Mouse (Mus musculus) fibroblast of lung, adult 2 months (primary cell): Measurements from ENCODE around the gene Nrm.

Experiments used
- DNase-seq: peaks from one replicate; pipeline ENCODE4 v3.0.0-alpha.2; 2011; ENCODE audit warnings: low read depth

The Nrm gene

DNA sequence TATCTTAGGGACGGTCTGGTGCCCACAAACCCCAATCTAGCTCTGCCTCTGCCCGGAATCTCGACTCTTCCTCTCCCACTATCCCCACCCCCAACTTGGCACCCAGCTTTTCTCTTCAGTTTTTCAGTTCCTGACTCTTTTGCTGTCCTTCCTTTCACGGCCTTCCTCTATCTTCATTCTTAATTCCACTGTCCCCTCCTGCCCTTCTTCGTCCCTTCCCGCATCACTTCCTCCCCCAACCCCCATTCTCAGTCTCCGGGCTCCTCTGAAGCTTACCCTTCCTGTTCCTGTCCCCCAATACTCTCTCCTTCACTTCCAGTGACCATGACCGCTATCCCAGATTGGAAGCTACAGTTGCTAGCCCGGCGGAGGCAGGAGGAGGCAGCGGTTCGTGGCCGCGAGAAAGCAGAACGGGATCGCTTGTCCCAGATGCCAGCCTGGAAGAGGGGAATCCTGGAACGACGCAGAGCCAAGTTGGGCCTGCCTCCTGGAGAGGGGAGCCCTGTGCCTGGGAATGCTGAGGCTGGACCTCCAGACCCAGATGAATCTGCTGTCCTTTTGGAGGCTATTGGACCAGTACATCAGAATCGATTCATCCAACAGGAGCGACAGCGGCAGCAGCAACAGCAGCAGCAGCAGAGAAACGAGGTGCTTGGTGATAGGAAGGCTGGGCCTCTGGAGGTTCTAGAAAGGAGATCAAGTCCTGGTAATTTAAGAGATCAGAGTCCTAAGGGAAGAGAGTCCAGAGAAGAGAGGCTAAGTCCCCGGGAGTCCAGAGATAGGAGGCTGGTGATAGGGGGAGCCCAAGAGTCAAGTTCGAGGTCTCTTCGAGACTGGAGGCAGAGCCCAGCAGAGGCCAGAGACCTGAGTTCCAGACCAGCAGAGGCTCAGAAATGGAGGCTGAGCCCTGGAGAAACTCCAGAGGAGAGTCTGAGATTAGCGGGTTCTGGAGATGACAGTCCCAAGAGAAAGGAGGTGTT, 6.1 kb downstream of the Nrm start:
- DNase-seq, result no peak

DNA sequence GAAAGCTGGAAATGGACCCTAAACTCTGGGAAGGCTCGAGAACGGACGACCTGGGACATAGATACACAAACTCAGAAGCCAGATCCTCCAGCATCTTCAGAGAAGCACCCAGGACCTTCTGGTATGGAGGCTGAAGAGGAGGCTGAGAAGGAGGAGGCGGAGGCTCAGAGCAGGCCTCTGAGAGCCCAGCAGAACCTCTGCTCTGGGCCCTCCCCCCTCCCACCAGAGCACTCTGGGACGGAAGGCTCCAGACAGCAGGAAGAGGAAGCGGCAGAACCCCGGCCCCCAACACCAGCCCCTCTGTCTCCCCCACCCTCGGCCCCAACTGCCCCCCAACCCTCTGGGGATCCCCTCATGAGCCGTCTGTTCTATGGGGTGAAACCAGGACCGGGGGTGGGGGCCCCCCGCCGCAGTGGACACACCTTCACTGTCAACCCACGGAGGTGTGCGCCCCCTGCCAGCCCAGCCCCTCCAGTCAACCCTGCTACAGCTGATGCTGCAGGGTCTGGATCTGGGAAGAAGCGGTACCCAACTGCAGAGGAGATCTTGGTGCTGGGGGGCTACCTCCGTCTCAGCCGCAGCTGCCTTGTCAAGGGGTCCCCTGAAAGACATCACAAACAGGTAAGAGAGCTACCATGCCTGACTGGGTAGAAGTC, 7.2 kb downstream of the Nrm start:
- no peak for DNase-seq

DNA sequence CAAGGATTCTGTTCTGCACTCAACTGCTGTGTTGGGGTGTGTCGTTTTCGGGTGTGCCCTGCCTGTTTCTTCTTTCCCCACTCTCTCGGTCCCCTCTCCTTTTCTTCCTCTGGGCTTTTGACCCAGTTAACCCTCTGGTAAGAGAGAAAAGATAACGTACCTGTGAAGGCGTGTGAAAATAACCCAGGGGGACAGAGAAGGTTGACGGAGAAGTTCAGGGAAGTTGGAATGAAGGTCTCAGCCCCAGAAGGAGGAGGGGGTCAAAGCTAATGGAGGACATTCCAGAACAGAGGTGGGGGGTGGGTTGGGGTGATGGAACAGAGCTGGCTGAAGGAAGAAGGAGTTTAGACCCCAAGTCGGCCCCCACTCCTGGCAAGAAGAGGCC, 7.8 kb downstream of the Nrm start:
- DNase-seq, result no peak

DNA sequence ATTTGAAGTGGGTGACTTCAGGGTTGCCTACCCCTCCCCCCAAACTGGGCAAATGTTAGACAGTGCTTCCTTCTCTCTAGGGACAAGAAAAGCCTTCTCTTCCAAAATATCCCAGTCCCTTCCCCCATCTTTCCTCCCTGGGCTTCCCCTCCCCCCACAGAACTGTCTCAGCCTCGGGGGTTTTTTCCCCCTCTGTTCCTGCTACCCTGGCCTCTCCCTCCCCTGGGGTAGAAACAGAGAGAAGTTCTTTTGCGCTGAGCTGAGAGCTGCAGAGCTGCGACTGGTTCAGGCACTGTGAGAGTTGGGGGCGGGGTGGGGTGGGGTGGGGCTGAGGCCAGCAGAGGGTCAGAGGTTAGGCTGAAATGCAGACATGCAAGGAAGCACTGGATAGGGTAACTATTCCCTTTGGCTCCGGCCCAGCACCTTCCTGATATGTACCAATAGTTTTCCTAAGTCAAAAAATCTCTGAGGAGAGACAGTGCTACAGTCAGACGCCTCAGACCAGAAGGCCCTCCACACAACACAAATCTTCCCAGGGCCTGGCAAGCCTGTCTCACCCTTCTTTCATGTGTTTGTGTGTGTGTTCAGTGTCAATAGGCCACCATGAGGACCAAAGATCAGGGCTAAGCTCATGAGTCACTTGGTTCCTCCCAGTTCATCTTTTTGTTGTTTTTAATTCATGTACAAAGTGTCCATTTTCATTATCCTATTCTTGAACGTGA, 8.4 kb downstream of the Nrm start:
- DNase-seq, result no peak

DNA sequence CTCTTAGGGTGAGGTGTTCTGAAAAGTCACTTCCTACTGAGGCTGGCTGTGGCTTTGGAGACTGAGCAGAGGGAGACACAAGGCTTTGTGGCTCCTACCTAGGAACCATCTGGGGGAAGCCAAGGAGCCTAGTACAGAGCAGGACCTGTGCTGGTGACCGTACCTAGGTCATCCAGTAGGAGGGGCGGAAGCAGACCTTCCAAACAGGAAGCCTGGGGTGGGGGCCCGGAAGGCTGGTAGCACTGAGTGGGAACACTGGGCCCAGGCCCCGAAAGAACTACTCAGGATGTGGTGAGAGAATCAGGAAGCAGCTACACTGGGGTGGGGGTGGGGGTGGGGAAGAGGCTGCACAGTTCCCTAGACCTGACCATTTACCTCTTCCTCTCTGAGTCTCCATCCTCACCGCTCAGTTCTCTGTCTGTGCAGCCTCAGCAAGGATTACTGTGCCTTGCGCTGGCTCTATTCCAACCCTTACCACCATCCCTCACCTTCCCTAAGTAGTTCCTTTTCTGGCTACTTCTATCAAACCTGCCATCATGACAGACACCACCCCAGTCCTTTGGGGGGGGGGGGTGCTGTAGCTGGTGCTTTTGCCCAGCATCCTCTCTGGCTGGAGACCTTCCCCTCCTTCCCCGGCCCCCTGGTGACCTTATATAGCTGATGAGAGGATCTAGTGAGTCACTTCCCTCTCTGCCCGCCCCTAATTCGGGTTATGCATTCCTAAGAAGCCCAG, 9.2 kb downstream of the Nrm start:
- DNase-seq, result no peak

DNA sequence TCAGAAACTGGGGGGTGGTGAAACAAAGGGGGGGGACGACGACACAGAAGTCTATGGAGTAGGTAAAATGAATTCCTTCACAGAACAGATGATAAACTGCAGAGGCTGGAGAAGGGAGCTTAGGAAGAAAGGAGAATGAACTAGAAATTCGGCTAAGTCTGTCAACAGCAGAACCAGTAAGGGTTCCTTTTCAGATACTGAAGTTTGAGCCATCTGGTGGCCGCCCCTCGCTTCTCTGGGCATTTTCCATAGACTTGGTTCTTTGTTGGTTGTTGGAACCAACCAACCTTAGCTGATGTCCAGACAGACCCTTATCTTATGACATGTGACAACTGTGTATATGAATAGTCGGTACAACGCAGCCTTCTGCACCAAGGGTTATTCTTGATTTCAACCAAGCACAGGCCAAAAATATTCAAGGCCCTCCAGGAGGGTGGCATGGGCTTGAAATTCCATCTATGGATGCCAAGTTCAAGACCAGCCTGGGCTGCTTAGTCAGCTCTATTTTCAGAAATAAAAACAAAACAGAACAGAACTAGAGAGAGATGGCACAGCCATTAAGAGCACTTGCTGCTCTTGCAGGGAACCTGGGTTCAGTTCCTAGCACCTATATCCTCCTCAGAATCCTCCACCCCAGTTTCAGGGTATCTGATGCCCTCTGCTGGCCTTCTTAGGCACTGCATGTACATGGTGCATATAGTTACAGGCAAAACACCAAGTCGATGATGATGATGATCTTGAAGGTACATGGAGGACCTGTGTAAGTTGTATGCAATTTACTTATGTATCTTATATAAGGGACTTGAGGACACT, 10.0 kb downstream of the Nrm start:
- DNase-seq, result no peak

DNA sequence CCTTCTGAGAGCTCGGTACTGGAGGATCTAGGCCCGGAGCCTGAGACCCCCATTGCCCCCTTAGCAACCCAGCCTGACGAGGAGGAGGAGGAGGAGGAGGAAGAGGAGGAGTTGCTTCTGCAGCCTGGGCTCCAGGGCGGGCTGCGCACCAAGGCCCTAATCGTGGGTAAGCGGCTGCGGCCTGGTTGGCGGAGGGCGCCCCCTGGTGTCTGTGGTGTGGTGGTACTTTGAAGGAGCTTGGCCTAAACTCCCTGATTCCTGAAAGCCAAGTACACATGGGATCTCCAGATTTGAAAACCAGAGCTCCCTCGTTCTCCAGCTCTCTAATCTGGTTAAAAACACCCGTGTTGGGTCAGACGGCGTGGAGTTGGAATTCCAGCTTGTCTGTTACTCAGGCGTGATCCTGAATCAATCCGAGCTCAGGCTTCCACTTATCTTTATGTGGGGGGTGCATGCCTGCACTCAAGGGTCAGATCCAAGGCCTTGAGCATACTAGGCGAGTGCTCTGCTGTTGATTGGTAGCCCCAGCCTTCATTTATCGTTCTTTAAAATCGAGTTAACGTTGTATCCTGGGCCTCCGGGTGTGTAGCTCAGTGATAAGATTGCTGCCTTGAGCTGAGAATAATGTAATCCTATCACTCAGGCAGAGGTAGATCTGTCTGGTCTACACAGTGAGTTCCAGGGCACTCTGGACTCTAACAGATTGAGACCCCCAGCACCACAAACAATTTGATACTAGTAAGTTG, 12.8 kb downstream of the Nrm start:
- DNase-seq, result no peak

DNA sequence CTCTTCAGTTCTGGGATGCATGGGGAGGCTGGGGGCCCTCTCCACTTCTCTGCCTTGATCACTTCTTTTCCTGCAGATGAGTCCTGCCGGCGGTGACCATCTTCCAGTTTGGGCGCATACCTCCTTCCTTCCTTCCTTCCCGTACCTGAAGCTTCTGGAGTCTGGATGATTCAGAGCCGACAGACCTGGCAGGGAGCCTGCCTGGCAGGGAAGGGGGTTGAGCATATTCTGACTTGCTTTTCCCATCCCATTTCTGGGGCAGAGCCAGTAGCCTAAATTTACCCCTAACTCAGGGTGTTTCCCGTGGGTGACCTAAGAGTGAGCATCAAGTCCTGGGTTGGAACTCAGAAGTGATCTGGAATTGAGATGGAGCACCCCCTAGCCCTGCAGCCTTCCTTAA, 13.6 kb downstream of the Nrm start:
- DNase-seq, result no peak

DNA sequence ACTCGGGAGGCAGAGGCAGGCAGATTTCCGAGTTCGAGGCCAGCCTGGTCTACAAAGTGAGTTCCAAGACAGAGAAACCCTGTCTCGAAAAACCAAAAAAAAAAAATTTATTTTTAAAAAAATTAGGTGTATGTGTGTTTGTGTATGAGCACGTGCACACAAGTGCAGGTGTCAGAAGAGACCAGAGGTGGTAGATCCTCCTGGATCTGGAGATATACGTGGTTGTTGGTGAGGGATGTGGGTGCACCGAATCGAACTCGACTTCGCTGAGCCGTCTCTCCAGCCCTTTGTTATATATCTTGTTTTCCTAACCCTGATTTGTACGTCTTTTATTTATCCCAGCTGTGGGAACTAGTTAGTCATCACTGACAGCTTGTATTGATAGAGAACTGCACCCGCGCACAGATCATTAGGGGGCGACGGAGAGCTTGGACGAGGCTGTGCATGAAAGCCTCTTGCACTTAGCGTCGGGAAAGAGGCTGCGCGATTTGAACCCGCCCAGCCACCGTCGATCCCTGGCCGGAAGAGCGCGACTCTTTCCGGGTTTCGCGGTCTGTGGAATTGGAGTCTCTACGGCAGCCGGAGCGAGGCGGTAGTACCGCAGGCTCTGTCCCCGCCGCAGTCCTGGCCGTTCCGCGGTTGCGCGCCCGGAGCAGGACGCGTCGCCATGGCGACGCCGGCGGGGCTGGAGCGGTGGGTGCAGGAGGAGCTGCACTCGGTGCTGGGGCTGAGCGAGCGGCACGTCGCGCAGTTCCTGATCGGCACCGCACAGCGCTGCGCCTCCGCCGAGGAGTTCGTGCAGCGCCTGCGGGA, 18.3 kb downstream of the Nrm start, which contains the start of gene Dhx16:
Gene Dhx16 (plus strand): TSS at position 575 of the 813 bp plus-strand sequence.
- DNase-seq, result peak; percentile 94

DNA sequence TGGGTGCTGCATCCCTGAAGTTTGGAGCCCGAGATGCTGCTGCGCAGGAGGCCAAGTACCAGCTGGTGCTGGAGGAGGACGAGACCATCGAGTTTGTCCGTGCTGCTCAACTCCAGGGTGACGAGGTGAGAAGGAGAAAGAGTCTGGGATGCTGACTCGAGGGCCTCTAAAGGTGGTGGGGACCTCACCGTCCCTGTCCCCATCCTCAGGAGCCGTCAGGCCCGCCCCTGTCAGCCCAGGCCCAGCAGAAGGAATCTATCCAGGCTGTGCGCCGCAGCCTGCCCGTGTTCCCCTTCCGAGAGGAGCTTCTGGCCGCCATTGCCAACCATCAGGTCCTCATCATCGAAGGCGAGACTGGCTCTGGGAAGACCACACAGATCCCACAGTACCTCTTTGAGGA, 21.8 kb downstream of the Nrm start:
- DNase-seq, result no peak

DNA sequence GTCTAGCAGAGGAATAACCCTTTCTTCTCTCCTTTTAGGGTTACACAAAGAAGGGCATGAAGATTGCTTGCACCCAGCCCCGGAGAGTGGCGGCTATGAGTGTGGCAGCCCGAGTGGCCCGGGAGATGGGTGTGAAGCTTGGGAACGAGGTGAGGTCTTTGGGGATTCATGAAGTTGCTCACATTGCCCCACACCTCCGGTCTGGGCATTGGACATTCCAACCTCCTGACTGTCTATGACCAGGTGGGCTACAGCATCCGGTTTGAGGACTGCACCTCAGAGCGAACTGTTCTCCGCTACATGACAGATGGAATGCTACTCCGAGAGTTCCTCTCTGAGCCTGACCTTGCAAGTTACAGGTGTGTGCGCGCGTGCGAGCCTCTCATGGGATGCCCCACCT, 22.7 kb downstream of the Nrm start:
- DNase-seq, result no peak

DNA sequence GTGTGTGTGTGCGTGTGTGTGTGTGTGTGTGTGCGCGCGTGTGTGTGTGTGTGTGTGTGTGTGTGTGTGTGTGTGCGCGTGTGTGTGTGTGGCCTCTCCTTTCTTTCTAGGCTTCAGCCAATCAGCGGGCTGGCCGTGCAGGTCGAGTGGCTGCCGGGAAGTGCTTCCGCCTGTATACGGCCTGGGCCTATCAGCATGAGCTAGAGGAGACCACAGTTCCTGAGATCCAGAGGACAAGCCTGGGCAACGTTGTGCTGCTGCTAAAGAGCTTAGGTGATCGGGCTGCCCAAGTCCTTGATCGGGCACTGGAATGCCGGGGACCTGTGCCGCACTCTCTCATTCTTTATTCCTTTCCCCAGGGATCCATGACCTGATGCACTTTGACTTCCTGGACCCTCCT, 26.6 kb downstream of the Nrm start:
- DNase-seq, result no peak

DNA sequence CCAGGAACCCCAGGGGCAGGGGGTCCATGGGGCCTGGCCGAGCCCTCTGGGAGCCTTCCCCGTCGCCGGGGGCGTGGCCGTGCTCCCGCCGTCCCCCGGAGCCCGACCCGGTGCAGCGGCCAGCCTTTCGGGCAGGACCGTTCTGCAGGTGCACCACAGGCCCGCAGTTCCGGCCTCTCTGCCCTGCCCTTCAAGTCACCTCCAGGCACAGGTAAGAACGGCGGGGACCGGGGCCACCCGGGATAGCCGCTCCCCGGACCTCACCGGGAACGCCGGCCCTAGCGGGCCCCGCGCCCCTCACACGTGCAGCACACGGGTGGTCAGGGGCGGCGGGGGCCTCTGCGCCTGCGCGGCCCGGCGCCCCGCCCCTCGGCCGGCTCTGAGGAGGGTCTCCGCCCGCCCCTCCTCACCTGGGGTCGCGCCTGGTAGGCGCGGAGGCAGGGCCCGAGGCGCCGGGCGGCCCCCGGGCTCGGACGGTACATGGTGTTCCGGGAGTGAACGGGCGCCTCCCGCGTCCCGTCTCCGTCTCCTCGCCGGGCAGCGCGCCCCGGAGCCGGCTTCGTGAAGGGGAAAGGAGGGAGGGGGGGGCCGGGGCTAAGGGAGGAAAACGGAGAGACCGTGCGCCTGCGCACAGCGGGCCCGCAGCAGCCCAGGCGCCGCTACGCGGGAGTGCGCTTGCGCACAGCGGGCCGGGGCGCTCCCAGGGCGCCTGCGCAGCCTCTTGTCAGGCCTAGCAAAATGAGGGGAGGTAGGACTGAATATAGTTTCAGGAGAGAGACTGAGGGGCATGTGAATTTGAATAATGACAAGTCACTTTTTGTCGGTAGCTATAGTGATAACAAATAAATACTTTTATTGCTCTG, 35.9 kb downstream of the Nrm start, which contains the start of gene 2310061I04Rik:
Gene 2310061I04Rik (minus strand): TSS at position 651 of the 863 bp plus-strand sequence.
- DNase-seq, result peak; percentile 75

DNA sequence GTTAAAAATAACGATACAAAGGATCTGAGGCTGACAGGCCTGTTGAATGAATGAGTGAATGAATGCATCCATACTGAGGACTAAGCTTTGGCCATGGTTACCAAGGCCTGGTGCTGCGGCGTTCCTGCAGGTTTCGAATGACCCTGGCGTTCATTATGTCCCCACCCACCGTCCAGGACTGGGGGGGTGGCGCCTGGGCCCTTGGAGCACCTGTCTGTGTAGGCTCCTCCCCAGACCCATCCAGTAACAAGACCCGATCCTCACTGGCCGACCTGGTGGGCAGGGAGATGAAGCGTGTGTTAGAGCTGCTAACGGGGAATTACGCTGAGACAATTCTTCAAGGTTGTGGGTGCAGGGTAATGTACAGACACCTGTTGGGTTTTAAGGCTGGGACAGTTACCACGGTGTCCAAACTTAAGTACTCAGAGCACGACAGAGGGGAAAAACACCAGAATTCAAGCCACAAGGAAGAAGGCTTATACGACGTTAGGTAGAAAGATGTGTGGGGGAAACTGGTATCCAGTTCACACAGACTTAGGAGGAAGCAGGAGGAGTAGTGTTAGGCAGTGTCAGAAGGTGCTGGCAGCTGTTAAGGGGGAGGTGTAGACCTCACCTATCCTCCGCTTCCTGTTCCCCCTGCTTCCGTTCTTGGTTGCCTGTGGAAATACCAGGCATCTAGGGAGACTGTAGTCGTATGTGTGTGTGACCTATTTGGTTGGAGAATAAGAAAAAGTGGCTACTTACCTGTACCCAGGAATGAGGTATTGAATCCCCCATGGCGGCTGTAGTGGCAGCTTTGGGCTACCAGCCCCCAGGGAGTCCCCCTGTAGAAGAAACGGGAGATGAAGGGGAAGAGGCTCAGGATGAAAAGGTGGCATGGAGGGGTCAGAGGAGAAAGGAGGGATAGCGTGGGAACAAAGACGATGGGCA, 36.8 kb downstream of the Nrm start:
- DNase-seq, result no peak

DNA sequence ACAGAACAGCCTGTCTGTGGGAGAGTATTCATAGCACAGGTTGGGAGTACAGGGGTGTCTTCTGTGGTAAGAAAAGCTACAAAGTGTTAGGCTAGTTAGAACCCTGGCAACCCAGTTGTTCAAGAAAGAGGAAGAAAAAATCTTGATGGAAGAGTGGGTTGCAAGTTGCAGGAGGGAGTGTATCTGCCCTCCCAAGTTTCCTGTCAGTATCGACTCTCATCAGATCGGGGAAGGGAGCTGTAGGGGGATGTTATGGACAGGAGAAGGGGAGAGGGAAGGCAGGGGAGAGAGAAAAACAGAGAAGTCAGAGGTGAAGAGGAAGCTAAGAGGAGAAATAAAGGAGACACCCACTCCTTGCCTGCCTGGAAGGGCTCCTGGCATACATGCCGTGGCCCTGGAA, 39.5 kb downstream of the Nrm start:
- no peak for DNase-seq

DNA sequence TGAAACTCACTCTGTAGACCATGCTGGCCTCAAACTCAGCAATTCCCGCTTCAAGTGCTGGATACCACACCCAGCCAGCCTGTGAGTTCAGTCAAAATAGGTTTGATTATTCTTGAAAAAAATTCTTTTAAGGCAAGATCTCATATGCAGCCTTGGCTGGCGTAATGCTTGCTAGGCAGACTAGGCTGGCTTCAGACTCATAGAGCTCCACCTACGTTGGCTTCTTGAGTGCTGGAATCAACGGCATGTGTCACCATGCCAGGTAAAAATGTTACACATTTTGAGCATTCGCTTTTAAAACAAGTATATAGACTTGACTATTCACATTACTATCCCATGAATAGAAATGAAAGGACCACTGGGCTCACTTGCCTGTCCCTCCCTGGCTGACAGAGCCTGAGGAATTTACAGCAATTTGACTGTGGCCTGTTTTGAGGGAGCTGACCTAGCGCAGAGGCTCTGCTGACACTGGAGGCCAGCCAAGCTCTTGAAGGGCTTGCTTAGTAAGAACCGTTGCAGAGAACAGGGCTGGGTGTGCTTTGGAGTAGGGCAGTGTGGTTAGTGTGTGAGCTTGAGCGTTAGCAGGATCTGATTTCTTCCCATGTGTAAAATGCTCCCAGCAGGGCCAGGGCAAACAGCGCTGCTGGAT, 42.3 kb downstream of the Nrm start:
- peak; percentile 89 for DNase-seq

DNA sequence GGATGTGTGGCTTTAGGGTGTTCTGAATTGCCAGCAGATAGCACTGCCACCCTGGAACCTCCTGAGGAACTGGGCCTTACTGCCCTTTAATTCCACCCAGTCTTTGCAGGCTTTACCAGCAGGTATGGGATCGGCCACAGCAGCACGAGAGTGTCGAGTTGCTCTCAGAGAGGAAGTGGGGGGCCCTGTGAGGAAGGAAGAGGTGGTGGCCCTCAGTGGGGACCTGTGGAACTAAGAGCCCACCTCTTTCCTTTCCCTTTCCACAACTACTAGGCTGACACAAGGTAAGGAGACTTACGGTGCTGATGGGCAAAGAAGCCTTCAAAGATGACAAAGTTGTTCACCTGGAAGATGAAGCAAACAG, 42.9 kb downstream of the Nrm start:
- no peak for DNase-seq
